Mouse (Mus musculus): ENCODE measurements at regions not wholly inside any gene's neighbourhood (a gene's known extent, or its start where the extent isn't known, plus 50 kb on each side); places are given as distances from the start of the nearest gene placed in this dataset.

DNA sequence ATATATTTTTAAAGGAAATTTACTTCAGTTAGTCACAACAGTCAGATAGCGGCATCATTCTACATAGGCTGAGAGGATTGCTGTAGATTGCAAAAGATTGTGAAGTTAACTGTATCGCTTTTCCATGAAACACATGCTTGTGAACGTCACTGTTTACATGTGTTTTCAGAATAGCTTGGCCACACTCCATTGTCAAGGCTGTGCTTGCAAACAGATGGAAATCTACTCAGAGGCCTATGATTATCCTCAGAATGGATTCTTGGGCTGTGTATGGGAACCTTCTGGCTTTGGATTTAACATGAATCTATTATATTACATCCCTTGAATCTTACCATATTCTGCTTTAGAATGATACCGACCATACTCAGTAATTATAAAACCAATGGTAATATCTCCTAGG, 690.1 kb downstream of the Ttll7 start:
- no peak for TF ChIP-seq CTCF (IDR thresholded peaks at IDR 0.05; ENCODE audit: low read depth, low read length)
- TF ChIP-seq POLR2A (IDR thresholded peaks at IDR 0.05; ENCODE audit: borderline replicate concordance, low read depth, low read length), result no peak
